Mouse (Mus musculus) small intestine, adult 2 months (tissue): ENCODE results near the gene Olfr1357.

Experiments used
- CTCF ChIP-seq: fragments of 200-500 bp; IDR thresholded peaks from 2 replicates; pipeline ENCODE4 v1.5.1; 2012; ENCODE audit warnings: low read depth, mild to moderate bottlenecking, control low read depth, inconsistent platforms, low read length, moderate library complexity, mixed read lengths; ENCODE audit not compliant: insufficient replicate concordance, insufficient read length; ENCODE audit errors: extremely low read depth
- POLR2A ChIP-seq: fragments of 200-500 bp; IDR thresholded peaks from 2 replicates; pipeline ENCODE4 v1.6.1; 2012; ENCODE audit warnings: low read depth, mild to moderate bottlenecking, control low read depth, inconsistent platforms, low read length, moderate library complexity

GRCm38 (mm10) chr10:78594566-78594965 is 23.3 kb downstream of the Olfr1357 start:
- TF ChIP-seq CTCF, result no peak
- TF ChIP-seq POLR2A, result no peak
